Mouse (Mus musculus) midbrain, embryonic 16.5 days (tissue): ENCODE results near the gene Nmur1. TPM values are rescaled to one million over a fixed set of nuclear protein-coding genes. Genes with fewer than 3 reads are reported as not detected.

Experiments used
- ATAC-seq: fragments of 200-750 bp; cut with Nextera tagmentation; 2 replicates; pipeline ENCODE4 v1.8.0; 2017; ENCODE audit warnings: moderate TSS enrichment
- H3K27ac ChIP-seq: fragments of 300-500 bp; sonication (generic); 2 replicates; pipeline ENCODE4 v1.5.1; 2014; ENCODE audit warnings: mild to moderate bottlenecking, low read length, mixed read lengths
- H3K27me3 ChIP-seq: fragments of 300-500 bp; sonication (generic); 2 replicates; pipeline ENCODE4 v1.6.1; 2014; ENCODE audit warnings: low read depth, low read length, mixed read lengths; ENCODE audit not compliant: control insufficient read depth, insufficient read depth
- H3K36me3 ChIP-seq: fragments of 300-500 bp; sonication (generic); 2 replicates; pipeline ENCODE4 v1.6.1; 2014; ENCODE audit warnings: mild to moderate bottlenecking, low read length, moderate library complexity, mixed read lengths; ENCODE audit not compliant: control insufficient read depth, insufficient read depth
- H3K4me1 ChIP-seq: fragments of 300-500 bp; sonication (generic); 2 replicates; pipeline ENCODE4 v1.6.1; 2014; ENCODE audit warnings: mild to moderate bottlenecking, low read length, mixed read lengths; ENCODE audit not compliant: control insufficient read depth, insufficient read depth
- H3K4me2 ChIP-seq: fragments of 300-500 bp; sonication (generic); 2 replicates; pipeline ENCODE4 v1.6.1; 2014; ENCODE audit warnings: mild to moderate bottlenecking, low read length, mixed read lengths
- H3K4me3 ChIP-seq: fragments of 300-500 bp; sonication (generic); 2 replicates; pipeline ENCODE4 v1.5.1; 2014; ENCODE audit warnings: low read depth, mild to moderate bottlenecking, low read length, moderate library complexity, mixed read lengths
- H3K9ac ChIP-seq: fragments of 300-500 bp; sonication (generic); 2 replicates; pipeline ENCODE4 v1.6.1; 2014; ENCODE audit warnings: low read depth, low read length, mixed read lengths
- H3K9me3 ChIP-seq: fragments of 300-500 bp; sonication (generic); replicated peaks from 2 replicates; pipeline ENCODE4 v1.6.1; 2014; ENCODE audit warnings: mild to moderate bottlenecking, low read length, mixed read lengths; ENCODE audit not compliant: control insufficient read depth, poor library complexity, severe bottlenecking
- WGBS: fragments of 180-500 bp; shearing (Covaris S2); extraction: QIAGEN DNeasy Blood & Tissue Kit; methylation state at CpG from one replicate; pipeline ENCODE4 v1.1.7; 2014; 5-methylcytosine and 5-hydroxymethylcytosine counted together
- polyA plus RNA-seq: library from polyadenylated mRNA; unstranded; fragments of >200 nt; fragmentation: Nextera tagmentation; extraction: Ambion mirVana; gene quantifications from 2 replicates; pipeline ENCODE4 v1.2.1, GENCODE M21; 2015

The Nmur1 gene
- polyA plus RNA-seq, 1 experiment from 2014 or later = 0.11 TPM

GRCm38 (mm10) chr1:86442832-86443231 lies 16.8 kb upstream of the Nmur1 start:
- Histone ChIP-seq H3K9me3 (no peaks in the 10 kb centered on the region), H3K4me1 (peaks cover 33% of the 10 kb centered on the region), H3K4me3 (peak overlapping the region; percentile 48), H3K36me3 (no peaks in the 10 kb centered on the region), H3K27me3 (no peaks in the 10 kb centered on the region), H3K27ac (peak overlapping the region; percentile 97), H3K9ac (peak overlapping the region; percentile 97), H3K4me2 (peak overlapping the region; percentile 94)
- WGBS = under 1% methylated on average over 24 of the region's 24 CpGs
- ATAC-seq = peak; percentile 6; the same call in 1 of the 2 replicates

- Histone ChIP-seq H3K9me3 (no peaks in the 10 kb centered on the region), H3K36me3 (no peaks in the 10 kb centered on the region), H3K27ac (peak overlapping the region; percentile 97), H3K4me3 (peak overlapping the region; percentile 48), H3K27me3 (no peaks in the 10 kb centered on the region), H3K9ac (peak overlapping the region; percentile 97), H3K4me1 (peaks cover 33% of the 10 kb centered on the region), H3K4me2 (peak overlapping the region; percentile 94)
- ATAC-seq = peak; percentile 72
- WGBS = under 1% methylated on average over 76 of the region's 81 CpGs
These were observed 16.2 kb upstream of the Nmur1 start for GRCm38 (mm10) chr1:86441980-86442831.

GRCm38 (mm10) chr1:86441724-86441979 lies 15.6 kb upstream of the Nmur1 start:
- no peak; the same call in 1 of the 2 replicates for ATAC-seq
- peak overlapping the region; percentile 94 for H3K4me2 ChIP-seq
- peaks cover 33% of the 10 kb centered on the region for H3K4me1 ChIP-seq

GRCm38 (mm10) chr1:86440887-86441723 lies 15.1 kb upstream of the Nmur1 start:
- Histone ChIP-seq H3K9me3 (no peaks in the 10 kb centered on the region), H3K9ac (peak overlapping the region; percentile 97), H3K27me3 (no peaks in the 10 kb centered on the region), H3K4me1 (peaks cover 33% of the 10 kb centered on the region), H3K4me2 (peak overlapping the region; percentile 94), H3K27ac (peak overlapping the region; percentile 97), H3K4me3 (peak overlapping the region; percentile 48), H3K36me3 (no peaks in the 10 kb centered on the region)
- under 1% methylated on average over 29 of the region's 29 CpGs for WGBS
- ATAC-seq = peak; percentile 51

More at GRCm38 (mm10) chr1:86441724-86441979, 15.6 kb upstream of the Nmur1 start:
- WGBS = 0% methylated on average over 5 of the region's 5 CpGs
- H3K27ac ChIP-seq = peak overlapping the region; percentile 97
- H3K9me3 ChIP-seq = no peaks in the 10 kb centered on the region
- H3K4me3 ChIP-seq = peak overlapping the region; percentile 48
- peak overlapping the region; percentile 97 for H3K9ac ChIP-seq
- H3K36me3 ChIP-seq = no peaks in the 10 kb centered on the region
- H3K27me3 ChIP-seq = no peaks in the 10 kb centered on the region

GRCm38 (mm10) chr1:86440171-86440886 lies 14.3 kb upstream of the Nmur1 start:
- H3K9me3 ChIP-seq = no peaks in the 10 kb centered on the region
- no peaks in the 10 kb centered on the region for H3K27me3 ChIP-seq
- no peaks in the 10 kb centered on the region for H3K36me3 ChIP-seq
- H3K4me1 ChIP-seq = peaks cover 40% of the 10 kb centered on the region
- peak overlapping the region; percentile 94 for H3K4me2 ChIP-seq
- peak overlapping the region; percentile 97 for H3K27ac ChIP-seq
- peak overlapping the region; percentile 48 for H3K4me3 ChIP-seq
- H3K9ac ChIP-seq = peak overlapping the region; percentile 17; the same call in 1 of the 2 replicates
- WGBS = 2% methylated on average over 18 of the region's 18 CpGs
- ATAC-seq = peak; percentile 76

- WGBS = 31% methylated on average over 8 of the region's 8 CpGs
- H3K4me1 ChIP-seq = peaks cover 46% of the 10 kb centered on the region
These were observed 13.6 kb upstream of the Nmur1 start for GRCm38 (mm10) chr1:86439487-86440170.

GRCm38 (mm10) chr1:86438501-86438900 lies 12.5 kb upstream of the Nmur1 start:
- Histone ChIP-seq H3K27me3 (no peaks in the 10 kb centered on the region), H3K9ac (no peak overlapping the region), H3K27ac (no peak overlapping the region), H3K4me2 (no peak overlapping the region), H3K4me1 (peaks cover 46% of the 10 kb centered on the region), H3K36me3 (no peaks in the 10 kb centered on the region), H3K9me3 (no peaks in the 10 kb centered on the region), H3K4me3 (no peak overlapping the region)
- ATAC-seq = no peak
- WGBS = 62% methylated on average over 2 of the region's 2 CpGs

More at GRCm38 (mm10) chr1:86439487-86440170, 13.6 kb upstream of the Nmur1 start:
- H3K9me3 ChIP-seq = no peaks in the 10 kb centered on the region
- H3K27me3 ChIP-seq = no peaks in the 10 kb centered on the region
- H3K9ac ChIP-seq = peak overlapping the region; percentile 12; the same call in 1 of the 2 replicates
- peak overlapping the region; percentile 97 for H3K27ac ChIP-seq
- no peak for ATAC-seq
- H3K36me3 ChIP-seq = no peaks in the 10 kb centered on the region
- peak overlapping the region; percentile 94; the same call in 1 of the 2 replicates for H3K4me2 ChIP-seq
- H3K4me3 ChIP-seq = no peak overlapping the region

- Histone ChIP-seq H3K36me3 (no peaks in the 10 kb centered on the region), H3K4me1 (peaks cover 44% of the 10 kb centered on the region), H3K4me2 (no peak overlapping the region), H3K4me3 (no peak overlapping the region), H3K9ac (no peak overlapping the region), H3K27me3 (no peaks in the 10 kb centered on the region), H3K9me3 (no peaks in the 10 kb centered on the region), H3K27ac (no peak overlapping the region)
- ATAC-seq = no peak
- WGBS = 70% methylated on average over 6 of the region's 6 CpGs
These were observed 11.9 kb upstream of the Nmur1 start for GRCm38 (mm10) chr1:86438014-86438319.
